Mouse (Mus musculus) kidney, postnatal 4 days (tissue): ENCODE measurements at regions not wholly inside any gene's neighbourhood (a gene's known extent, or its start where the extent isn't known, plus 50 kb on each side); places are given as distances from the start of the nearest gene placed in this dataset.
"Not testable (repeated sequence)": the region's sequence is repeated elsewhere in the genome, so short reads cannot be mapped to it uniquely, and the experiment has no call there.

Experiments used
- DNase-seq, 2 experiments: peaks; one replicate each; pipeline ENCODE4 v3.0.0; 2021; ENCODE audit warnings: mixed read lengths in 2 of 2

GRCm38 (mm10) chr4:18349157-18349556, 1256.1 kb upstream of the Gm12353 start:
- no peak for DNase-seq

- DNase-seq = no peak
These were observed 1239.7 kb upstream of the Gm12353 start for GRCm38 (mm10) chr4:18365514-18365913.

DNA sequence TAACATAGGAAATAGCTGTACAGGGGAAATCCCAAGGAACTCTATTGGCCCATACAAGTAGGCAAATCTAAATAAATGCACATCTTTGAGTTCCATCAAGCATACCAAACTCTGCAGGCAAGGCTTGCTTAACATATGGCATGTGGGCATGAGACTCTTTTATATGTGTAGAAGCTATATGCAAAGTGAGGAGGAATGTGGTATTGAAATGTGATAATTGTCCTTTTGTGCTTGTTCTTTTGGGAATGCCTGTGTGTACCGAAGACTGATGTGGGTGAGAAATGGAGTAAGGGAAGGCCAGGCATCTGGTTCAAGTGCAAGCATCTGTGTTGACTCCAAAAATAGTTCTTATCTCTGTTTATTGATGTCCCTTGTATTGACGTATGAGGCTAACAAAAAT, 1239.3 kb upstream of the Gm12353 start:
- no peak for DNase-seq

DNA sequence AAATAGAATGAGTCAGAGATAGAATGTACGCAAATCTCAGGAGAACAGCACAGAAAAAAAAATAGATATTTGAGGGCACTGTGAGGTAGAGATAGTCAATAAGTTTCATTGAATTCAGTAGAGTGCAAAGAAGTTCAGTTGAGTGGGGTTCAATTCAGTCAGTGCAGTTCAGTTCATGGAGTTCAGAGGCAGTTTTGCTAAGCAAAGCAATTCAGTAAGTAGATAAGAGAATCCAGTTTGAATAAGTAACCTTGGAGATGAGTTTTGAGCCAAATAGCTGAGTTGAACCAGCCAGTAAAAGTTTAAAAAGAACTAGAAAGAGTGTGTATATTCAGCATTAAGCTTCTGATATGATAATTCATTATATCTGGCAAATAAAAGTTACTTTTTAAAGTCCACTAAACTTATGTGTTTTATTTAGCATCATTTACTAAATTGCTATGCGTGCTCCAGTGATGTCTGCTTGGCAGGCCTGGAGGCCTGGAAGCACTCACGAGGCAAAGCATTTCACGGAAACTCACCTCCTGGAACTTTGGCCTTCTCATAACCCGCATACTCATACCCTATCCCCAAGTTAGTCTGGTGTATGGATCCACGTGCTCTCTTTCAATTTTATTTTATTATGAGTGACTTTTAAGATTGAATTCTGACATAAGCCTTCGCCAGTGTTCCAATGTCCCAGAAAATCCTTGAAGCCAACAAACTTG, 1210.3 kb upstream of the Gm12353 start:
- no peak for DNase-seq

DNA sequence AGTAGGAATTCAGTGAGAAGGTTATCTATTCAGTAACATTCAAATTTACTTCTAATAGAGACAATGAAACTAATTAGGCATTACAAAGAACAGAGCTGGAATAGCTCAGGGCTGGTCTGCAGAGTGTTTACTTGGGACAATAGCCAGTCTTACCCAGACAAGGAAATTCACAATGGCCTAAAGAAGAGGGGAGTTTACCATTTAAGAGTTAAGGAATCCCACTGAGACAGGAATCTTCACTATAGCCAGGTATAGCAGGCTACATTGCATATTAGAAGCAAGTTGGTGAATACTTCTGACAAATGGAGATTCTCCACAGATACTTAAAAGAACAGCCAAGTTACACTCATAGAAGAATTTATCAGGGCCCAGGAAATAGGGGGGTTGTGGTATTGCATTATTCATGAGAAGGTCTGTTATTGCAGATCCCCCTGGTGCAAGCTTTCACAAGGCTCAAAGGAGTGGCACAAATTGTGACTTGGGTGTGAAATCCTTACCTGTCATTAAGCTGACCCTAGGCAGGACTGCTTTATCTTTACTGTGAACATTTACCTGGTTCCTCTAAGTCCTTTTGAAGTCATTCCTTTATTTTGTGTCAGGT, 1209.6 kb upstream of the Gm12353 start:
- not testable (repeated sequence) for DNase-seq

- no peak for DNase-seq
These were observed 1194.9 kb upstream of the Gm12353 start for GRCm38 (mm10) chr4:18410338-18410737.

DNA sequence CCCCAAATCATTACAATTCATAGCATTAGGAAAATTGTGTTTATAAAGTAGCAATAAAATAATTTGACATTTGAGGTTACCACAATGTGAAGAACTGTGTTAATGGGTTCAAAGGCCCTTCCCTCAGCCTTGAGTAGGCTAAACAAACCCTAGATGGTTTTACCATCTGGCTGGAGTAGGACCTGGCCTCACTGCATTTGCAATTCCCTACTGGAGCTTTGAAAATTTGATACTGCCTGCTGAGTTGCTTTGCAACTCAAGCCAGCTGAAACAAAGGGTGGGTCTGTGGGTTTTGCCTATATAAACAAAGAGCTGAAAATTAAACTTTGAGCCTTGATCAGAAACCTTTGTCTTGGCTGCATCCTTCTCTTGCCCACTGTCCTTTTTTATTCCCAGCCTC, 1163.9 kb upstream of the Gm12353 start:
- DNase-seq = no peak

DNA sequence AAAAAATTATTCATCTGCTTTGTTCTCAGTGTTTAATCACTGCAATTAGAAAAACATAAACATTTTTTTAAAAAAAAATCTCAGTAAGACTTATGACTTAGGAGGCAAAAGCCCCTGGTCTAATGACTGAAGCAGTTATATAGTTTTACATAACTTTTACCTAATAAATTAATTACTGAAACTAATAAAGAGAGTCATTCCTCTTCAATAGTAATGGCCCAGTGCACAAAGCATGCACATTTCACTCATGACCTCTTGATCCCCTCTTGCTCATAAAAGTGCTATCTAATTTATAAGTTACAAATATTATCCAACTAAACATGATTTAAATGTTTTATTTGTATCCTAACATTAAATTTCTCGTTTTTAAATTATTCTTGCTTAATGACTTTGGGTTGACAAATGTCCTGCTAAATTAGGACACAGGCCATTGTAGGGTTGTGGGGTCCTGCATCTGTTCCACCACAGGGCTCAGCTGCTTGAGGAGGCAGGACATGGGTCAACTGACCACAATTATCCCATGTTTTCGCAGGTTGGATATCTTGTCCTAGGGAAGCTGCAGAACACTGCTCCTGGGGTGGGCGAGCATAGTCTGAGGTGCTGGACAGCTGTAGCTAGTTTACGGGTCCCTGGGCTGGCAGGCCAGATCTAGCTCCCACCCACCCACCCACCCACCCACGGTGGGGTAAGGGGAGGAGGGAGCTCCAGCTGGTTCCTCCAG, 1160.8 kb upstream of the Gm12353 start:
- DNase-seq = peak; percentile 23 to 39

DNA sequence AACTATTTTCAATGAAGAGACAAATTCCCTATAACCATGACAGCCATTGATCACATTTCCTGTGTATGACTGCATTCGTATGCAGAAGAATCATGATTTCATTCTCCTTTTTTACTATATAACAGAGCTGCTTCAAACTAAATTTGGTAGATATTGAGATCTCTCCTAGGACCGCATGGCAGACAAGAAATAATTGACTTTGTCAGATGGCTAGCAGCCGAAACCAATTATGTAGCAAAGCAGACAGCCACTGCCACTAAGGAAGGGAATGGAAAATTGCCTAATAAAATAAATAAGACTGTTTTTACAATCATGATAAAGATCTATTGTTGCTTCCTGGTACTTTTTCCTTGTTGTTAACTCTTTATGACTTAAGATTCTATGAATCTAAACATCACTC, 1143.6 kb upstream of the Gm12353 start:
- no peak for DNase-seq

DNA sequence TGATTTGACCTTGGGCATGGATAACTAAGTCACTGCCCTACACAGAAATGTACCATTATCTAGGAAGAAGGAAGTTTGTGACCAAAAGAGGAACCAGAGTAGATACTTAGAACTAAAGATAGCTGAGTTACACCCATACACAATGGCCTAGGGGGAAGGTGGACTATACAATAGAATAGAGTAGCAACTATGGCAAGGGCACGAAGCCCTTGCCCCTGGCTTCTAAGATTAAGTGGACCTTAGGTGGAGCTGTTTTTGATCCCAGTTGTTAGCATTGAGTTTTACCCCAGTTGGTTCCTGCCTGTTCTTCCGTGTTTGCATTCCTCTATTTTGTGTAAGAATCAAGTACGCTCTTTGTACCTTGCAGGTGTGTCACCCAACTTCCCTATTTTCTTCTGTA, 1137.0 kb upstream of the Gm12353 start:
- not testable (repeated sequence) for DNase-seq

- DNase-seq = no peak
These were observed 1135.7 kb upstream of the Gm12353 start for GRCm38 (mm10) chr4:18469534-18469933.
